Mouse (Mus musculus) thymus, postnatal 14 days (tissue): ENCODE measurements around the gene Tnfaip6.

ENCODE experiments used
- DNase-seq: peaks from one replicate; pipeline ENCODE4 v3.0.0; 2021

The Tnfaip6 gene

GRCm38 (mm10) chr2:52055616-52056015 is 17.8 kb downstream of the Tnfaip6 start:
- DNase-seq, result no peak

- no peak for DNase-seq
Measured at GRCm38 (mm10) chr2:52057099-52057498, 19.3 kb downstream of the Tnfaip6 start.

DNA sequence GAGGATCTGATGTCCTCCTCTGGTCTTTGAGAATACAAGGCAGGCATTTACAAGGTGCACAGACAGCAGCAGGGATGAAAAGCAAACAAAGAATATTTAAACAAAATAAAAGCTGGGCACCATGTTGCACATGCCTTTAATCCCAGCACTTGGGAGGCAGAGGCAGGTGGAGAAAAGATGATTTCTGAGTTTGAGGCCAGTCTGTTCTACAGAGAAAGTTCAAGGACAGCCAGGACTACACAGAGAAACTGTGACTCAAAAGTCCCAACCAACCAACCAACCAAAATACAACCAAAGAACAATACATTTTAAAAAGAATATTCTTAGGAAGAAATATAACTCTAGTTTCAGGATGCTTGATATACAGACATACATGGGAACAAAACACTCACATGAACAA is 19.9 kb downstream of the Tnfaip6 start:
- no peak for DNase-seq

- DNase-seq, result no peak
Measured at GRCm38 (mm10) chr2:52068641-52069040, 30.8 kb downstream of the Tnfaip6 start.

DNA sequence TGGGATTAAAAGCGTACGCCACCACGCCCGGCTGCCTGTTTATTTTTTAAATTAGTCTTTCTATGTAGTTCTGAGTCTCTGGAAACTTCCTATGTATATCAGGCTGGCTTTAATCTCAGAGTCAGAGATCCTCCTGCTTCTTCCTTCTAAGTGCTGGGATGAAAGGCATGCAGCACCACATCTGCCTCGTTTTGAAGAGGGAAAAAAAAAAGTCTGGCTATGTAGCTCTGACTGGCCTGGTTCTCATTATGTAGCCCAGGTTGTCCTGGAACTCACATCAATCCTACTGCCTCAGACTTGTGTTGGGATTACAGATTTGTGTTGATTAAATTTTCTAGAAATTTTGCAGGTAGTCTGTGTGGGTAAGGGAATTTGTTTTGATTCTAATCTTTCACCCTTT is 33.0 kb downstream of the Tnfaip6 start:
- no peak for DNase-seq

GRCm38 (mm10) chr2:52071241-52071991 is 33.6 kb downstream of the Tnfaip6 start:
- DNase-seq, result no peak

GRCm38 (mm10) chr2:52072065-52072490 is 34.3 kb downstream of the Tnfaip6 start:
- peak; percentile 6 for DNase-seq

DNA sequence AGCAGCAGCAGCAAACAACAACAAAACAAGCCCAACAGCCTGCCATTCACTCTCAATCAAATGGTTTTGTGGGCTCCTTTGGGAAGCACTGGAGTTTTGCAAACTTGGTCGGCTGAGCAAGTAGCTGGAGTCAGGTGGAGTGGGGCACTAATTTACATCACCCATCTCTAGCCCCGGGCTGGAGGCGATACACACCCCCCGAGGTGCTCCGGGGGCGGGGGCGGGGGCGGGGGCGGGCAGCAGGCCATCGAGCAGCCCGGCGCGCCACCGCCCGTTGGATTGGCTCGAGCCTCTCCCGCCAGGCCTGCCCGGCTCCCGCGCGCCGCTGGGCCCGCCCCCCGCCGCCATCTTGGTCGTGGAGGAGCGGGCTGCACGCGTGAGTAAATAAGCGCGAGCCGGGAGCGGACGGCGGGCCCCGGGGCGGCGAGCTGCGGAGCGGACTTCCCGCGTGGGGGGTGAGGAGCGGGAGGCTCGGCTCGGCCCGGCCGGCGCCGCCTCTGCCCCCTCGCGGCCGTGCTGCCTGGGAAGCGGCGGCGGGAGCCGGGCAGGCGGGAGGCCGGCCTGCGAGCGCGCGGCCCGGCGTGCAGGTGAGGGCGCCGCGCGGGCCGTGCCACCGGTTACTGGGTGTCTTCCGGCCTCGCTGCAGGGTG is 34.8 kb downstream of the Tnfaip6 start, which contains the start of gene Rif1:
Gene Rif1, plus strand, starts transcription at position 342 of the 650 bp plus-strand sequence.
- peak; percentile 82 for DNase-seq

- DNase-seq, result peak; percentile 60
Measured at GRCm38 (mm10) chr2:52073141-52073904, 35.5 kb downstream of the Tnfaip6 start.

GRCm38 (mm10) chr2:52078666-52079065 is 40.9 kb downstream of the Tnfaip6 start:
- DNase-seq, result no peak

GRCm38 (mm10) chr2:52084013-52084412 is 46.2 kb downstream of the Tnfaip6 start:
- no peak for DNase-seq

- no peak for DNase-seq
Measured at GRCm38 (mm10) chr2:52084571-52084970, 46.8 kb downstream of the Tnfaip6 start.
